Mouse (Mus musculus): Measurements from ENCODE around the gene Cnst. TPM values are rescaled to one million over a fixed set of nuclear protein-coding genes. Genes with fewer than 3 reads are reported as not detected.

Gene Cnst
- total RNA-seq (2022), result 10 to 100 TPM; 29.5 to 38.6 (median 33.9) TPM

DNA sequence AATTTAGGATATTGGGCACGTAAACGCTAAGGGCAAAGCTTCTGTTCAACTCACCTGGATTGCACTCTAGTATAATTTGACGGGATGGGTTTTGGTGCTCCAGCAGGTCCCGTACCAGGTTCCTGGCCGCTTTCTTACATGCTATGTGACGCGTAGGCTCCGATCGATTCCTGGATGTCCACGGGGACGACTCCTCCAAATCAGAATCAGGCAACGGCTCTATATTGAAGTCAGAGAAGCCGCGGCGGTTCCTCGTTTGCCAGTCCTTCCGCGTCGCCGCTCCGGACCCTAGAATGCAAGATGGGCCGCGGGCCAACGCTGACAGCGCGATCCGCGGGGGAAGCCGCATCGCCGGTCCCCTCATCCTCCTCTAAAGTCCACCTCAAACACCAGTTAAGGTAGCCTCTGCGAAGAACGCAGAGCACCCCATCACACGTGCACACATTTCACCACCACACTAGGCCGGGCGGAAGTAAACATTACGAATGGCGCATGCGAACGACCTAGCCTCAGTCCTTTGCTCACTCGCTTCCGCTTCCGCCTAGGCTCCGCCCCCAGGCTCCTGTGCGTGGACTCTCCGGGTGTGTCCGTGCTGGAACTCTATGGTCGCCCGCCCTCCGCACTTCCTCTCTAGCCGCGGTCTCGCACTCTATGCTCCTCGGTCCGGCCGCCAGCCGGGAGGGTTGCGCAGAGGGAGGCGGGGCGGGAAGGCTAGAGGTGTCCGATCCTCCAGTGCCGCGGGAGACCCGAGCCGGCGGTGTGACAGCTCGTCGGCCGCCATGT is at the start of gene Cnst, which contains the start of gene Tfb2m:
Gene Cnst, plus strand, starts transcription at position 603 of the 783 bp plus-strand sequence.
Gene Tfb2m, minus strand, starts transcription at position 500 of the 783 bp plus-strand sequence.
- DNase-seq (ENCODE audit: low spot score in 2 of 2), result peak; percentile 98

DNA sequence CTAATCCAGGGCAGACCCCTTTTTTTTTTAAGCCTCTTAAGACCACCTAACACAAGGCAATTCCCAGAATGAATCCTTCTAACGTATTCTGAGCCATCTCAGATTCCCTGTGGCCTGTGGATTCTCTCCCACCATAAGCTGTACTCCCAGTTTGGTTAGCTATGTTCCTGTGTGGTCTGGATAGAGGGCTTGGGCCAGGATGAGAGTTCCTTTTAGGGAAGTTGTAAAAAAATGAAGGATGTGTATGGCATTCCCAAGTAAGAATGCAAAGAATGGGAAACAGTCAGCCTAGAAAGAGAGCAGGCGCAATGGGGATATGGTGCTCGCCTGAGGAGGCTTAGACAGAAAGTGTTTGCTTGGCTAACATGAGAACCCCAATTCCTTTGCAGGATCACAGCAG is 46.9 kb upstream of the Cnst start:
- DNase-seq (ENCODE audit: low spot score in 2 of 2), result no peak

- DNase-seq (ENCODE audit: low spot score in 2 of 2), result no peak
These were observed 43.6 kb upstream of the Cnst start for GRCm38 (mm10) chr1:179502565-179502964.

- no peak for DNase-seq (ENCODE audit: low spot score in 2 of 2)
These were observed 39.4 kb upstream of the Cnst start for GRCm38 (mm10) chr1:179506530-179507315.

GRCm38 (mm10) chr1:179510546-179511340 is 35.4 kb upstream of the Cnst start:
- no peak for DNase-seq (ENCODE audit: low spot score in 2 of 2)

GRCm38 (mm10) chr1:179511895-179512294 is 34.3 kb upstream of the Cnst start:
- DNase-seq (ENCODE audit: low spot score in 2 of 2), result no peak

DNA sequence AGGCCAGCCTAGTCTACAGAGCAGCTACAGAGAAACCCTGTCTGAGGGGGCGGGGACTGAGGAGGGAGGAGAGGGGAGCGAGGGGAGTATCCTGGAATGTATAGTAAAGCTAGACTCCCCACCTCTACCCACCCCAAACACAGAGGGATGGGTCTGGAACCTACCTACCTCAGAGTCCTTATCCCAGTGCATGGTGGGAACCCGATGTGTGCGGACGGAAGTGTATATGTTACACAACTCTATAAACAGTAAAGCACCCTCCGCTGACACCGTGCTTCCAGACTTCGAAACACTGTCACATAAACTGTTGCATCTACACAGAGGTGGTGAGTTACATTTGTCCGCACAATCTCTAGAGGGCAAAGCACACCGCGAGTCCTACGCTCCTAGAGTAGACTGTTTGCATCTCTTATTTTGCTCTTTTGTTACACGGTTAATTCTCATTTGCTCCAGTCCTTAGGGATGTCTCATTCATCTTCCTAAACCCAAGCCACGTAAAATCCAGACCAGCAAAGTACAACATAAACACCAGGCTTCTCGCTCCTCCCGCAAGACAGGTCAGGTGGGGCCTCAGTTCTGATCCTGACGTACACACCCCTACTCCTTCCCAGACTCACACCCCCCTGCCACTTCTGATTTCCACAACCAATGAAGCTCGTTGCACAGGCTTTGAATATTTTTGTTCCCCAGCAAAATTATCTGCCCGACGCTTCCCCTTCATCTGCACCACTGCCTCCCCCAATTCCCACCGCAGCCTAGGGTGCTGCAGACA is 29.0 kb upstream of the Cnst start:
- DNase-seq (ENCODE audit: low spot score in 2 of 2), result no peak

DNA sequence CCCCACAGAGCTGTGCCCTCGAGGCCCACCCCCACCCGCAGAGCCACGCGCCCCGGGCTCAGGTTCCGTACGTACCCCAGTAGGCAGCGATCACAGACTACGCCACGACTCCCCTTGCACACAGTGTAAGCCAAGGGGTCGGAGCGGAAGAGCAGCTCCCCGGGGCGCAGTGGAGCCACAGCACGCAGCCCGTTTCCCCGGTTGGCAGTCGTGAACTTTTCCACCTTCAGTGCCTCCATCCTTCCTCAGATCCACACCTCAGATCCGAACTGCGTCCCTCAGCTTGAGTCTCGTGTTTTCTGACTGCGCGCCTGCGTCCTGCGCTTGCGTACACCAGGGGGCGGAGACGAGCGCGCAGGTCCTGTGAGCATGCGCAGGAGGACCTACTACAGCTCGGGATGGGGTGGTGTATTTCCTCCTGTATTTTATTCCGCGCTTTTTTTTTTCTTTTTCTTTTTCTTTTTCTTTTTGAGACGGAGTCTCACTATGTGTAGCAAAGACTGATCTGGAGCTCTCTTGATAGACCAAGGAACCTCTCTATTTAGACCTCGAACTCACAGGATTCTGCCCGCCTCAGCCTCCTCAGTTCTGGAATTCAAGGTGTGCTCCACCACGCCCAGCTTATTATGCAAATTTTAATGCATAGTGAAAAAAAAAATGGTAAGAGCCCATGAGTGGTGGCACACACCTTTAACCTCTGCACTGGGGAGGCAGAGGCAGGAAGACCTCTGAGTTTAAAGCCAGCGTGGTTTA is 28.3 kb upstream of the Cnst start, which contains the start of gene Smyd3:
Gene Smyd3, minus strand, starts transcription at position 329 of the 753 bp plus-strand sequence.
- DNase-seq (ENCODE audit: low spot score in 2 of 2), result peak; percentile 61 to 71

- no peak for DNase-seq (ENCODE audit: low spot score in 2 of 2)
These were observed 26.3 kb upstream of the Cnst start for GRCm38 (mm10) chr1:179519901-179520300.

GRCm38 (mm10) chr1:179539054-179539453 is 7.1 kb upstream of the Cnst start:
- no peak for DNase-seq (ENCODE audit: low spot score in 2 of 2)

- no peak for DNase-seq (ENCODE audit: low spot score in 2 of 2)
These were observed 6.3 kb upstream of the Cnst start for GRCm38 (mm10) chr1:179539887-179540286.

GRCm38 (mm10) chr1:179541502-179541901 is 4.7 kb upstream of the Cnst start:
- no peak for DNase-seq (ENCODE audit: low spot score in 2 of 2)

- DNase-seq (ENCODE audit: low spot score in 2 of 2), result no peak
These were observed 364 bp downstream of the Cnst start for GRCm38 (mm10) chr1:179546551-179546917.

- DNase-seq (ENCODE audit: low spot score in 2 of 2), result no peak
These were observed 1.0 kb downstream of the Cnst start for GRCm38 (mm10) chr1:179547176-179547575.

DNA sequence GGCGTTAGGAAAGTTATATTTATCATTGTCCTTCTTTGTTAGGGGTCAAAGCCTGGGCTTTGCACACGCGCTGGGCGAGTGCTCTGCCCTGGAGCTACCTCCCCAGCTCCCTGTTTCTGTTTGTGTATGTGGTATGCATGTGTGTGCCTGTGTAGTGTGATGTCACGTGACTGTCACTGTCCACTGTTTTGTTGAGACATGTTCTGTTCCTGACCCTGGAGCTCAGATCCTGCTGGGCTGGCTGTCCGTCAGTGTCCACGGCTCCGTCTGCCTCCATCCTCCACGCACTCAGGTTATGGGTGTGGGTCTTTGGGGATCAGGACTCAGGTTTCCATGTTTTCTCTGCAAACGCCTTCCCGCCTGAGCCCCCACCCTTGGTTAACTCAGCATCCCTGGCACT is 2.0 kb downstream of the Cnst start:
- DNase-seq (ENCODE audit: low spot score in 2 of 2), result no peak

DNA sequence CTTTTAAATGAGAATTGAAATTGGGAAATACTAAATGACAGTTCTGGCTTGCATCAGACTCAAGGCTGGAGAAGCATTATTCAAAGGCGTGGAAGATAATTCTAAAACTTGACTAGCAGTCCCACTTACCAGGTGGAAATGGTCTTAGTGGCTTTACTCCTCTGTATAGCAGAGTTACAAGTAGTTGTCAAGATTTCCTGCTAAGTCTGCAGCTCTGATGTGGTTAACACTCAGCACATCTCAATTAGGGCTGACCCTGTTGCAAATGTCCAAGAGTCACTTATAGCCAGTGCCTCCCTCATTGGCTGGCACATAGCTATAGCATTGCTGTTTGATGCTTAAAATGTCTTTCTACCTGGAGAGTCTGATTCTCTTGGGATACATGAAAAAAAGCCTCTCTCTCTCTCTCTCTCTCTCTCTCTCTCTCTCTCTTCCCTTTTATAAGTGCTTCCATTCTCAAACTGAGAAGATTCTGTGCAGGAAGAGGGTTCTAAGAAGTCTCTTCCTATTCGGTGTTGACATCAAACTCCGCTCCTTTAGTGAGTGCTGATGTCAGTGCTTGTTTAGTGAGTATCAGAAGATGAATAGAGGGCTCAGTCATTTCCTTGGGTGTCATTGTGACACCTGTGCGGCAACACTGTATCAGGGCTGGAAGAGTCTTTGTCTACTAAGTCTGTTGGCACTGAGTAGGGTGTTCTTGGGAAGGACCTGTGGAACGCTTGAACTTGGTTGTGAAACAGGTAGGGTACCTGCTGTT is 3.0 kb downstream of the Cnst start:
- DNase-seq (ENCODE audit: low spot score in 2 of 2), result no peak

DNA sequence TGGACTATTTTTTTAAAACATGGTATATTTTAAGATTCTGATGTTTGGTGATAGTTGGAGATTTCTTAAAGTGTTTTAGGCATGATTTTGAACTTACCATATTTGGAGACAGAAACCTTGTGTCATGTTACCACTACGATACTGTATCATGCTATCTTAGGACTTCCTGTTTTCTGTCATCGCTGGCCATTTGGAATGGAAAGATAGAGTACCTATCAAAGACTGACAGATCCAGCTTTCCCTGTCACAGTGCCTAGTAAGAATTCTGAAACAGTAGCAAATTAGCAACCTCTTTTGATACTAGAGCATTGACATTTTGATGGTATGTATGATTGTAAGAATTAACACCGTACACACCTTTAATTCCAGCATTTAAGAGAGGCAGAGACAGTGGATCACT is 5.2 kb downstream of the Cnst start:
- no peak for DNase-seq (ENCODE audit: low spot score in 2 of 2)

- DNase-seq (ENCODE audit: low spot score in 2 of 2), result no peak
These were observed 5.8 kb downstream of the Cnst start for GRCm38 (mm10) chr1:179551921-179552320.

- DNase-seq (ENCODE audit: low spot score in 2 of 2), result no peak
These were observed 6.6 kb downstream of the Cnst start for GRCm38 (mm10) chr1:179552751-179553150.
